Mouse (Mus musculus) neural tube, embryonic 11.5 days (tissue): ENCODE measurements around the gene Dab2. TPM values are rescaled to one million over a fixed set of nuclear protein-coding genes. Genes with fewer than 3 reads are reported as not detected.

Experiments
- ATAC-seq: fragments of 200-750 bp; cut with Nextera tagmentation; 2 replicates; pipeline ENCODE4 v1.8.0; 2017; ENCODE audit warnings: moderate number of reproducible peaks, mild to moderate bottlenecking, moderate TSS enrichment, moderate library complexity; ENCODE audit not compliant: insufficient read depth, low FRiP score, low TSS enrichment
- DNase-seq: peaks from one replicate; pipeline ENCODE4 v3.0.0-alpha.2; 2015; ENCODE audit warnings: low spot score
- H3K27ac ChIP-seq: fragments of 300-500 bp; sonication (generic); 2 replicates; pipeline ENCODE4 v1.5.1; 2014; ENCODE audit warnings: low read depth, mild to moderate bottlenecking, low read length
- H3K27me3 ChIP-seq: fragments of 300-500 bp; sonication (generic); 2 replicates; pipeline ENCODE4 v1.6.1; 2014; ENCODE audit warnings: mild to moderate bottlenecking, low read length, mixed read lengths; ENCODE audit not compliant: control insufficient read depth, insufficient read depth
- H3K36me3 ChIP-seq: fragments of 300-500 bp; sonication (generic); 2 replicates; pipeline ENCODE4 v1.6.1; 2014; ENCODE audit warnings: mild to moderate bottlenecking, low read length, moderate library complexity, mixed read lengths; ENCODE audit not compliant: control insufficient read depth, insufficient read depth
- H3K4me1 ChIP-seq: fragments of 300-500 bp; sonication (generic); 2 replicates; pipeline ENCODE4 v1.6.1; 2014; ENCODE audit warnings: low read length, mixed read lengths; ENCODE audit not compliant: control insufficient read depth, insufficient read depth
- H3K4me2 ChIP-seq: fragments of 300-500 bp; sonication (generic); 2 replicates; pipeline ENCODE4 v1.6.1; 2014; ENCODE audit warnings: low read depth, mild to moderate bottlenecking, moderate library complexity
- H3K4me3 ChIP-seq: fragments of 300-500 bp; sonication (generic); 2 replicates; pipeline ENCODE4 v1.5.1; 2014; ENCODE audit warnings: low read depth, low read length
- H3K9ac ChIP-seq: fragments of 300-500 bp; sonication (generic); 2 replicates; pipeline ENCODE4 v1.6.1; 2014; ENCODE audit warnings: mild to moderate bottlenecking, low read length
- H3K9me3 ChIP-seq: fragments of 300-500 bp; sonication (generic); 2 replicates; pipeline ENCODE4 v1.6.1; 2016; ENCODE audit warnings: low read length; ENCODE audit not compliant: control insufficient read depth
- WGBS: fragments of 180-500 bp; shearing (Covaris S2); extraction: QIAGEN DNeasy Blood & Tissue Kit; methylation state at CpG from one replicate; pipeline ENCODE4 v1.1.7; 2014; 5-methylcytosine and 5-hydroxymethylcytosine counted together
- polyA plus RNA-seq: library from polyadenylated mRNA; unstranded; fragments of >200 nt; fragmentation: Nextera tagmentation; extraction: Ambion mirVana; gene quantifications from 2 replicates; pipeline ENCODE4 v1.2.1, GENCODE M21; 2014

Dab2 gene
- polyA plus RNA-seq, 1 experiment from 2014 or later: 46.6 TPM

GRCm38 (mm10) chr15:6438685-6439084, 139.1 kb downstream of the Dab2 start:
- ATAC-seq: no peak

GRCm38 (mm10) chr15:6444452-6444851, 144.9 kb downstream of the Dab2 start:
- no peaks in the 10 kb centered on the region for H3K36me3 ChIP-seq
- no peaks in the 10 kb centered on the region for H3K27me3 ChIP-seq
- no peak for DNase-seq
- no peaks in the 10 kb centered on the region for H3K4me1 ChIP-seq
- WGBS: 93% methylated on average over 2 of the region's 2 CpGs
- H3K9ac ChIP-seq: no peak overlapping the region
- H3K4me2 ChIP-seq: no peak overlapping the region
- H3K4me3 ChIP-seq: no peak overlapping the region
- ATAC-seq: no peak
- no peaks in the 10 kb centered on the region for H3K9me3 ChIP-seq
- H3K27ac ChIP-seq: no peak overlapping the region

More at GRCm38 (mm10) chr15:6438685-6439084, 139.1 kb downstream of the Dab2 start:
- Histone ChIP-seq H3K9ac (no peak overlapping the region), H3K4me3 (no peak overlapping the region), H3K9me3 (no peaks in the 10 kb centered on the region), H3K4me1 (no peaks in the 10 kb centered on the region), H3K36me3 (no peaks in the 10 kb centered on the region; the same call in 1 of the 2 replicates), H3K4me2 (no peak overlapping the region), H3K27ac (no peak overlapping the region), H3K27me3 (no peaks in the 10 kb centered on the region)
- no peak for DNase-seq
- 91% methylated on average over 3 of the region's 3 CpGs for WGBS

GRCm38 (mm10) chr15:6445135-6445534, 145.5 kb downstream of the Dab2 start, which contains the start of gene C9:
Gene C9, plus strand, starts transcription at chr15:6445327.
- no peaks in the 10 kb centered on the region for H3K4me1 ChIP-seq
- H3K36me3 ChIP-seq: no peaks in the 10 kb centered on the region
- no peak within 1 kb of the TSS for H3K9ac ChIP-seq
- H3K4me2 ChIP-seq: no peak within 1 kb of the TSS
- 79% methylated on average over 2 of the region's 2 CpGs for WGBS
- ATAC-seq (no peak), DNase-seq (no peak)
- no peaks in the 10 kb centered on the region for H3K27me3 ChIP-seq
- no peaks in the 10 kb centered on the region for H3K9me3 ChIP-seq
- H3K27ac ChIP-seq: no peak within 1 kb of the TSS
- H3K4me3 ChIP-seq: no peak within 1 kb of the TSS

GRCm38 (mm10) chr15:6446181-6446580, 146.6 kb downstream of the Dab2 start:
- no peak overlapping the region for H3K4me2 ChIP-seq
- ATAC-seq (no peak), DNase-seq (no peak)
- H3K9ac ChIP-seq: no peak overlapping the region
- H3K4me1 ChIP-seq: no peaks in the 10 kb centered on the region
- H3K9me3 ChIP-seq: no peaks in the 10 kb centered on the region
- H3K27ac ChIP-seq: no peak overlapping the region
- 63% methylated on average over 1 of the region's 1 CpGs for WGBS
- no peaks in the 10 kb centered on the region for H3K27me3 ChIP-seq
- H3K36me3 ChIP-seq: no peaks in the 10 kb centered on the region
- H3K4me3 ChIP-seq: no peak overlapping the region

- DNase-seq (no peak), ATAC-seq (no peak)
- Histone ChIP-seq H3K9ac (no peak overlapping the region), H3K27me3 (no peaks in the 10 kb centered on the region), H3K27ac (no peak overlapping the region), H3K9me3 (no peaks in the 10 kb centered on the region), H3K4me2 (no peak overlapping the region), H3K36me3 (no peaks in the 10 kb centered on the region), H3K4me1 (no peaks in the 10 kb centered on the region), H3K4me3 (no peak overlapping the region)
- WGBS: 45% methylated on average over 9 of the region's 9 CpGs
Measured at GRCm38 (mm10) chr15:6448892-6449291, 149.3 kb downstream of the Dab2 start.

- WGBS: 65% methylated on average over 2 of the region's 2 CpGs
- Histone ChIP-seq H3K4me2 (no peak overlapping the region), H3K27ac (no peak overlapping the region), H3K36me3 (no peaks in the 10 kb centered on the region), H3K27me3 (no peaks in the 10 kb centered on the region), H3K4me1 (no peaks in the 10 kb centered on the region), H3K9me3 (no peaks in the 10 kb centered on the region), H3K4me3 (no peak overlapping the region), H3K9ac (no peak overlapping the region)
- DNase-seq (no peak), ATAC-seq (no peak)
Measured at GRCm38 (mm10) chr15:6454461-6454860, 154.9 kb downstream of the Dab2 start.

GRCm38 (mm10) chr15:6461381-6461780, 161.8 kb downstream of the Dab2 start:
- no peak overlapping the region for H3K4me2 ChIP-seq
- no peak overlapping the region for H3K9ac ChIP-seq
- no peak for DNase-seq
- no peaks in the 10 kb centered on the region for H3K4me1 ChIP-seq
- H3K27me3 ChIP-seq: no peaks in the 10 kb centered on the region
- no peak overlapping the region for H3K4me3 ChIP-seq
- WGBS: 86% methylated on average over 8 of the region's 8 CpGs
- H3K9me3 ChIP-seq: no peaks in the 10 kb centered on the region
- no peak for ATAC-seq
- H3K27ac ChIP-seq: no peak overlapping the region
- no peaks in the 10 kb centered on the region for H3K36me3 ChIP-seq

- ATAC-seq (no peak), DNase-seq (no peak)
- WGBS: 83% methylated on average over 3 of the region's 3 CpGs
- Histone ChIP-seq H3K4me2 (no peak overlapping the region), H3K9me3 (no peaks in the 10 kb centered on the region), H3K9ac (no peak overlapping the region), H3K4me1 (no peaks in the 10 kb centered on the region), H3K27me3 (no peaks in the 10 kb centered on the region), H3K36me3 (no peaks in the 10 kb centered on the region), H3K4me3 (no peak overlapping the region), H3K27ac (no peak overlapping the region)
Measured at GRCm38 (mm10) chr15:6463361-6463923, 163.9 kb downstream of the Dab2 start.

- DNase-seq (no peak), ATAC-seq (no peak)
- no peaks in the 10 kb centered on the region for H3K36me3 ChIP-seq
- WGBS: 80% methylated on average over 10 of the region's 10 CpGs
- no peaks in the 10 kb centered on the region for H3K9me3 ChIP-seq
- no peak overlapping the region for H3K27ac ChIP-seq
- no peaks in the 10 kb centered on the region for H3K4me1 ChIP-seq
- H3K27me3 ChIP-seq: no peaks in the 10 kb centered on the region
- H3K4me3 ChIP-seq: no peak overlapping the region
- no peak overlapping the region for H3K4me2 ChIP-seq
- H3K9ac ChIP-seq: no peak overlapping the region
Measured at GRCm38 (mm10) chr15:6466995-6467394, 167.4 kb downstream of the Dab2 start.
